Mouse (Mus musculus): Measurements from ENCODE around the gene Irf4. TPM values are rescaled to one million over a fixed set of nuclear protein-coding genes. Genes with fewer than 3 reads are reported as not detected.

The Irf4 gene
- total RNA-seq, 4 experiments from 2014 or later: 0.21 to 0.46 (median 0.34) TPM

DNA sequence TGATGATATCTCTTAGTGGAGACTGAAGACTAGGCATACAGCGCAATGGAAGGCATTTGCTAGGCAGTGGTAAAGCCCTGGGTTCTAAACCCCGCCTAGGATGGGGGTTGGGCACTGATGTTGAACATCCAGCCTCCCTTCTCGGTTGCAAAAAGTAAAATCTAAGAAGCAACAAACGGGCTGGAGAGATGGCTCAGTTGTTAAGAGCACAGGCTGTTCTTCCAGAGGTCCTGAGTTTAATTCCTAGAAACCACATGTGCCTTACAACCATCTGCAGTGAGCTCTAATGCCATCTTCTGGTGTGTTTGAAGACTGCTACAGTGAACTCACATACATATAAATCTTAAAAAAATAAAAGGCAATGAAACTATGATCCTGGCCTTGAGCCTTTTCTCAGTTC is 13.2 kb downstream of the Irf4 start:
- DNase-seq (ENCODE audit: low spot score in 2 of 2): no peak

DNA sequence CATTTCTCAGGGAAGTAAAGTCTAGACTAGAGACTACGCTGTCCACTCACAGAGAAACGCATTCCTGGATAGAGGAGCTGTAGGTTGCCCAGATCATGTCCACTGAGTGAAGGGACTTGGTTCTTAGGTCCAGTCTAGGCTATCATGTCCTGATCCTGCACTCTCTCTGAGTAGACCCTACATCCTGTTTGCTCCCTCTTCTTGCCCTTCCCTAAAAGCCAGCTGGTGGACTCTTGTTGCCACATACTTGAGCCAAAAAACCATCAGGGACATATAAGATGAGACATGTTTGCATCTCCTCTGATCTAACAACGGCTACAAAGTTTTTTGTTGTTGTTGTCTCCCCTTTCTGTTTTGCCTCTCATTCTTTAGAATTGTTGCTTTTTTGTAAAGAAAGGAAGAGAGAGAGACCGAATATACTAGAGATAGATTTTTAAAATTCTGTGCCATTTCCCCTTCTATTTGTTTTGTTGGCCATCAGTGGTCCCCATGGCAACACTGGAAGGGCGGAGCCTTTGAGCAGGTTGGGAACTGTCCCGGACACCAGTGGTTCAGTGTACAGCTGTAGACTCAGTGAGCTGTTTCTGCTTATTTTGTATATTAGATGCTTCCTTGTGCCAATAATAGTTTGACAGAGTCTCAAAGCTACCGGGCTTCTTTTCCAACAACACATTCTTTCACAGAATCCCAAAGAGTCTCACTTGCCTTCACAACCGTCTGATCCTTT is 15.2 kb downstream of the Irf4 start:
- DNase-seq (ENCODE audit: low spot score in 2 of 2): no peak

DNA sequence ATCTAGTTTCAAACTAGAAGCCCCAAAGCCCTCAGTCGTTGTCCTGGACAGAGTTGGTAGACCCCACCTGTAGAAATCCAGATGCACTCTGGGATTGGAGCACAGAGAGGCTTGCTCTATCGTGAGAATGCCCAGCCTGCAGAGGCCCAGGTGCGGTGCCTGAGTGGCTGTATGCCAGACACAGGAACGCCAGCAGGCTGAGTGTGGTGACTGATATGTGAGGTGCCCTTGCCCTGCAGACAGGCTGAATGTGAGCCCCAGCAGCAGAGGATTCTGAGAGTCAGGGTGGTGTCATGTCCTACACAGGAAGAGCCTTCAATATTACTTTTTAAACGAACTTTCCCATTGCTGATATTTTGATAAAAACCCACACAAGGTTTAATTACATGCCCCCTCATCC is 16.9 kb downstream of the Irf4 start:
- DNase-seq (ENCODE audit: low spot score in 2 of 2): no peak

DNA sequence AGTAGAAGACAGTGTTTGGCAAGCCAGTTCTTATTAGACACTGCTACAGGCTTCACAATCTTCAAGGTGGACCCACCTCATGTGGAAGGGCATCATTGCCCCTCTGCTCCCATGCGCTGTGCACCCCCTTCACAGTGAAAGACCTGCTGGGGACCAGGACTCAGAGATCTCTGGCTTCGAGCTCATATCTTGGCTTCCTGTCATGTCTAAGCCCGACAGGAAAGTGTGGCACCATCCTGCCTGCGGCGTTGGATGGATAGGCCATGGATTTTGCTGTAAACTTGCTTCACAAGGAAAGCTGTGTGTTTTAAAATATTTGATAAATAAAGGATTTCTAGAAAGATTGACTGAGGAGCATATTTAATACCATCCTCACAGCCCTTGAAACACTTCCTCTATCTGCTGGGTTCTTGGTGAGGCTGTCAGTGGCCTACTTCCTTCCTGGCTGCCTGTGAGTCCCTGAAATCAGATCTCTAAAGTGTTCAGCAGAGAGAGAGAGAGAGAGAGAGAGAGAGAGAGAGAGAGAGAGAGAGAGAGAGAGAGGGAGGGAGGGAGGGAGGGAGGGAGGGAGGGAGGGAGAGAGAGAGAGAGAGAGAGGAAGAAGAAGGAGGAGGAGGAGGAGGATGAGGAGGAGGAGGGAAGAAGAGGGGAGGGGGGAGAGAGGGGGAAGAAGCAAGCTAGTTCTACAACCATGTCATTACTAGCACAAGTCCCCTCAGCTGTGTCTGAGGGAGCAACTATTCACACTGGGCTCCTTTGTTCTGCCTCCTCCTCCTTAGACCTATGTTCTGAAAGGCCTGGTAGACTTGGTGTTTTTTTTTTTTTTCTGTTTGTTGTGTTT is 17.8 kb downstream of the Irf4 start:
- DNase-seq (ENCODE audit: low spot score in 2 of 2): no peak

DNA sequence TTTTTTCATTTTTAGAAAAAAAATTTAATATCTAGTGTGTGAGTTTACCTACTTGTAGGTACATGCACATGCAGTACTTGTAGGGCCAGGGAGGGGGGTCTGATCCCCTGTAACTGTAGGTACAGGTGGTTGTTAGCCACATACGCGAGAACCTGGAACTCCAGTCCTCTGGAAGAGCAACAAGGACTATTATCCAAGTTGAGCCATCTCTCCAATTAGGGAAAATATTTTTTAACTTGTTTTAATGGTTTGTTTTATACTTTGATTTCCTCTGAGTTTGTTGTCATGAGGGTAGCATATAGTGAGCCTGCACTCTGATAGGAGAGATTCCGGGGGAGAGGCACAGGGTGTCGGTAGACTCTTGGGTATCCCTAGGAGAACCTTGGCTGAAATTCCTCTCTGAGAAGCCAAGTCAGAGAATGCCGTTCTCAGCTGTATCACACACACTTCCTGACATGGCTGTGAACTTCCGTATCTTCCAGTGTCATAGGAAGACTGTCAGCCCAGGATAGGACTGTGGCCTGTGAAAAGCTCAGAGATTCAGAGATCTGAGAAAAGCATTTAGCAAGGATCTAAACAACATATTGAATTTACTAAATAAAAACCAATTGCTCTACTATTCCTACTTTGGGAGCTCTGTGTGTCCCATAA is 18.6 kb downstream of the Irf4 start:
- no peak for DNase-seq (ENCODE audit: low spot score in 2 of 2)

DNA sequence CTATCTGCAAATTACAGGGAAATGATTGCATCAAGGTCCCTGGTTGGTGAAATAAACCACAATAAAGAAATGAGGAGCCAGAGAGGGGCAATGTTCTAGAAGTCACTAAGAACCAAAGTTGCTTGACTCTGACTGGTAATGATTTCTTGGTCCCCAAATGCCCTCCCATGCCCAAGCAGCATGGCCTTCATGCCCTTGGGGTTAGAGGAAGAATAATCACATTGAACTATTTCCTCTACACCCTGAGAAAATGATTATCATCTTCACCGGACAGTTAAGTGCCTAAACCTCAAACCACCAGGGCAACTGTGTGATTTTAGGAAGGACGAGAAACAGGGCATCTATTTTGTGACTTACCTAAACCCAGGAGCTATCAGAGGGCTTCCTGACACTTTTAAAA is 27.0 kb downstream of the Irf4 start:
- no peak for DNase-seq (ENCODE audit: low spot score in 2 of 2)

DNA sequence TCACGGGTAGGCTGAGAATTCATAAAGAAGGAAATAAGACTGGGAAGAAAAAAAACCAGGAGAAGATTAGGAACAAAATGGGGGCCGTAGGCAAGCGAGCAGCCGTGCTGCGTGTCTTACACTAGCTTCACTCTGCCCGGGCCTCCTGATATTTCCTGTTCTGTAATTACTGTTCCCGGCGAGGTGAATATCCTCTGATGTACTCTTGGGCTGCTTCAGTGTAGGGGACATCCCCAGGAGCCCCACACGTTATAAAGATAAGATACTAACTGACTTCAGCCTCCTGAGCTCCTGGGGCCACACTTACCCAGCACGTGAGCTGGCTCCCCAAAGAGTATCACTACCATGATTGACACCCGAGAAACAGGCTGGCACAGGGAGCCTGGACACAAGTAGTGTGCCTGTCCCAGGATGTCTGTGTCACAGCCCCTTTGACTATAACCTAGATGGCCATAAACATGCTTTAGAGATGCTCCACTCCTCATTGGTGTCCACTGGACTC is 28.7 kb downstream of the Irf4 start:
- no peak for DNase-seq (ENCODE audit: low spot score in 2 of 2)

DNA sequence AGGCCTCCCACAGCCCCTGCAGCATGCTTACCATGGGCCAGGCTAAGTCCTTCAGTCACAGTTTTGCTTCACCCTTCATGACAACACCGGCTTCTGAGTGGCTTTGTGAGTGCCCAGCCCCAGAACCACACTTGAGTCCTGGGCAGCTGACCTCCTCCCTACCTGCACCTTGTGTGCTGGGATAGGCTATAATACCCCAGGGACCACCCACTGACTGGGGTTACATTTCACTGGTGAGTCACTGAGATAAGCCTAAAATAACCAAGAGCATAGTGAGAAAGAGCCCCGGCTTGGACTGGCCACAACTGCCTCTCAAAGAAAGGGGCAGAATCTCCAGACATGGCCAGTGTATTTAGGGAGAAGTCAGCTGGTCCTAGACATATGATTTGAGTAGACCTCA is 32.9 kb downstream of the Irf4 start:
- no peak for DNase-seq (ENCODE audit: low spot score in 2 of 2)

DNA sequence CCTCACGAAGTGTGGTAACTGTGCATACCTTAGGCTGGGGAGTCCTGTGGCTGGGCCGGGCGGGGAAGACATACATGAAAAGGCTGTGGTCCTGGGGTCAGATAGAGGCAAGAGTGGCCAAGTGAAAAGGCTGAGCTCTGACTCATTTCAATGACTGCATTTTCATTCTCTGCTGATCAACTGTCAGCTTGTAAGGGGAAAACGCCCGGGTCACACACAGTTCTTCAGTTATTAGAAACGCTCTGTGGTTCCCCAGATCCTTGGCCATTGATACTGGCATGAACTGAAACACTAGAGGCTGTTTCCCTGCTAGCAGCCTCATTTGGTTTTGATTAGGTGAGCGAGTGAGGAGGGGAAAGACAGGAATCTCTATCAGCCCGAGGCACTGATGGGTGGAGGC is 33.4 kb downstream of the Irf4 start:
- DNase-seq (ENCODE audit: low spot score in 2 of 2): no peak

DNA sequence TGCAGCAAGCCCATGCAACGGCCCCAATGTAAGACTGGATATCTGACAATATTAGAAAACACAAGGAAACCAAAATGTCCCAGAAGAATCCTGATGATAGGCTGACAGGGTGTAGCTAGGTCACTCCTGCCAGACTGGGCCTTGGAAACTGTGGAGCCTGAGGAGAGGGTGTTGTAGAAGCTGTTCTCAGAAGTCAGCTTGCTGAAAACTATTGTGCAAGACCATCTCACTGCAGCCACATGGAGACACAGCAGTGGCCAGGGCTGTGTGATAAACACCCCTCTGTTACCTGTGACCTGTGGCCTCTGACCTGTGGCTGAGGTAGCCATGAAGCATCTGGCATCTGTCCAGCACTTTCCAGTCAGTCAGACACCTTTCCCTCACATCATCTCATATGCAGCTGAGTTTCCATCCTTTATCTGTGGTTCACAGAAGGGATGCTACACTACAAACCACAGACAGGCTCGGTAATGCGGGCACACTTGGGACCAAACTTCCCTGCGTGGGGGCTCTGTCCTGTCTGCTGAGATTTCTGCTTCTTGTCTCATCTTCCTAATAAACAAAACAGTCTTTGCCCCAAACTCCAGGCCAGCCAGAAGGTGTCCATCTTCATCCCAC is 36.5 kb downstream of the Irf4 start:
- no peak for DNase-seq (ENCODE audit: low spot score in 2 of 2)

DNA sequence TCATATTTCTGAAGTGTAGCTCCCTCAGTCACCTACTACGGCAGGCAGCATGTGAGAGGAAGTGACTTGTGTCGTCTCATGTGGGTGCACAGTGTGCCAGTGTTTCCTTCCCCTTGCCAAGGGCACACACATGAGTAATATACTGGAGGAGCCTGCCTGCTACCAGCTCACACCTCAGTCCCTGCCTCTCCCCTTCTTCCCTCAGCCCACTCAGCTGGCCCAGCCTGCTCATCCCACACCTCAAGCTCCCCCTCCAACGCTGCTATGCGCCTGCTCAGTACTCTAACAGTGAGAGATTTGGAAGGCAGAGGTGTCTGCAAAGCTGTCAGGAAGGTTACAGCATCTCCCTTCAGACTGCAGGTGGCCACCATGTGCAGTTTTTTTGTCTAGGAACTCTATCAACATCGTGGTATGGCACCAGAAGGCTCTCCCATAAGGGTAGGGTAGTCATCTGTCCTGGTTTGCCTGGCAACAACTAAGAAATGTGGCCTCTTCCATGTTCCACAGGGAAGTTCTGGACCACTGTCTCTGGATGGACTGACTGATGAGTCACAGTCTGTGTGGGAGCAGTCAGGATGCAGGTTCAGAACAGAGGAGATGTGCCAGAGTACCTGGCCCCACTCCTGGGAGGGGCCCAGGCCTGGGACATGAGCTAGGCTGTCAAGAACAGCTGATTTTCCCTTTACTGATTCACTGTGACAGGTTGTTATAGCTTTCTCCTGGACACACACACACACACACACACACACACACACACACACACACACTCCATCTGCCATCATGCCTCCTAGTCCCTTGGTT is 37.4 kb downstream of the Irf4 start:
- peak; percentile 55 to 92 for DNase-seq (ENCODE audit: low spot score in 2 of 2)

DNA sequence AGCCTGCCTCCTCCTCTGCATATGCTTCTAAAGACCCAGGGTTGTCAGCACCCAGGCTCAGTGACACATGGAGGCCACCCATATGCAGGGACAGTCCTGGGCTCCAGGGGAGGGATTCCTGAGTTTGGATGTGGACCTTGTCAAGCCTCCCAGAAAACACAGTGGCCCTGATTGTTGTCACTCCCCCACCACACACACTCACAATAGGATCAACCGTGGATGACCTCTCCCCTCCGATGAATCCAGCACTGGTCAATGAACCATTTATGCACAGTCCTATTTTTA is 38.0 kb downstream of the Irf4 start:
- no peak for DNase-seq (ENCODE audit: low spot score in 2 of 2)

DNA sequence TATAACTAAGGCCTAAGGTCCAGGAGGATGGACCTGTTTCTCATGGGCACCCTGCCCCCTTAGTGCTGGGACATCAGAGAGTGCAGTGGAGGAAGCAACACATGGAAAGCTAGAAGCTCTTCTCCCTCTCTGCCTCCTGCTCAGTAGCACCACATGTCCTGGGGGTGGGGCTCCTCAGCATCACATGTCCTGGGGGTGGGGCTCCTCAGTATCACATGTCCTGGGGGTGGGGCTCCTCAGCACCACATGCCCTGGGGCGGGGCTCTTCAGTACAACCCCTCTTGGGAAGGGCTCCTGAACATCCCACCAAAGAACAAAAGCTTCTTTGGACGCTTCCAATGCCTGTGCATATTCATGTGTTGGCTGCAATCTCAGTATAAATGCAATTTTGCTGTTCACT is 38.5 kb downstream of the Irf4 start:
- DNase-seq (ENCODE audit: low spot score in 2 of 2): no peak

DNA sequence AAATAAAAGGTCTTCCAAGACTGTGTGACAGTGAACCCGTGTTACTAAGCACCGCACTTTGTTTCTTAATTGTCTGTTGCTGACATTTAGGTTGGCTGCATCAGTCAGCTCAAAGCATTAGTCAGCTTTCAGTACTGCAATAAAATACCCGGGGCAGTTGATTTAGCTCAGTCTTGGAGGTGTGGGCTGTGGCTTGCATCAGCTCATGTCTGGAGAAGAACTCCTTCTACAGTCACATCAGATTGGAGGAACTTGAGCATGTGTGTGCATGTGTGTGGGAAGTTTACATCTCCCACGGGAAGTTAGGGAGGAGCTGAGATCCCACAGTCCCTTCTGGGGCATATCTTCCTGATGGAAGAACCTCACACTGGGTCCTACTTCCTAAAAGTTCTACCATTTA is 38.9 kb downstream of the Irf4 start:
- DNase-seq (ENCODE audit: low spot score in 2 of 2): no peak

DNA sequence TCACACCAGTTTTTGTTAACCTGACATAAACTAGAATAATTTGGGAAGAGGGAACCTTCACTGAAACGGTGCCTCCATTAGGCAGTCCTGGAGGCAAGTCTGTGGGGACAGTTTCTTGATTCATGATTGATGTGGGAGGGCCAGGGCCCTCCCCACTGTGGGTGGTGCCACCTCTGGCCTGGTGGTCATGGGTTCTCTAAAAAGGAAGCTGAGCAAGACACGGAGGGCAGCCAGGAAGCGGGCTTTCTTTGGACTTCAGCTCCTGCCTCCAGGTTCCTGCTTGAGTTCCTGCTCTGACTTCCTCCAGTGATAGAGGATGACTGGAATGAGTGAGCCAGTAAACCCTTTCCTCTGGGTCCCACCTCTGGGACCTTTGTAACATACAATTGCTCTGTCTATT is 39.4 kb downstream of the Irf4 start:
- no peak for DNase-seq (ENCODE audit: low spot score in 2 of 2)

DNA sequence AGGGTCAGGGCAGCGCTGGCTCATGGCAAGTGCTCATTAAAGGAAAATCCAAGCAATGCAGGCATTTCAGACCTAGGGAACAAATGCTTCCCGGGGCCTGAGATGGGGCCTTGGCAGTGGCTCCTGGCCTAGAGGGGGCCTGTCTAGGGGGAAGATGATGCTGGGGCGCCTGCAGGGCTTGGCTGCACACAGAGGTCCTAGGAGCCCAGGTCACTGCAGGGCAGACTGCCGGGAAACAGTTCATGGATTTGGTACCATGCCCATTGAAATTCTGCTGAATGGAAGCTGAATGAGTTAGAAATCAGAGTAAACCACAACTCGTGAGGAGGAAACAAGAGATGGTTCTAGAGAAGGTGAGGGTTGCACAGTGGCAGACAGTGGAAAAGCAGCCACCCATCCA is 41.0 kb downstream of the Irf4 start:
- DNase-seq (ENCODE audit: low spot score in 2 of 2): no peak

DNA sequence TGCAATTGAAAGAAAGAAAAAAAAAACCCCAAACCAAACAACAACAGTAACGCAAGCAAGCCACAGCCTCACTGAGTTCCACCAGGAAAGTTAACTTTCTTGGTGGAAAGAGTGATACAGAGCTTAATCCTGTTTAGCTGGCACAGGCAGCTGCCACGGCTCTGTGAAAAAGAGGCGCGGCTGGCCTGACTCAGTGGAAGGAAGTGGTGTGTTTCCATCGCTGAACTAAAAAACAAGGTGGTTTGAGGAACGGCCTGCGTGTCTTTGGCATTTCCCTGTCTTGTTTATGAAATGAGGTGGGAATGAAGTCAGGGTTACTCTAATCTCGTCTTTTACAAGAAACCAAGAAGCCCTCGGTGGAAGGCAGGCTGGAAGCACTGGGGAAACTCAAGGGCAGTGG is 43.3 kb downstream of the Irf4 start:
- no peak for DNase-seq (ENCODE audit: low spot score in 2 of 2)

DNA sequence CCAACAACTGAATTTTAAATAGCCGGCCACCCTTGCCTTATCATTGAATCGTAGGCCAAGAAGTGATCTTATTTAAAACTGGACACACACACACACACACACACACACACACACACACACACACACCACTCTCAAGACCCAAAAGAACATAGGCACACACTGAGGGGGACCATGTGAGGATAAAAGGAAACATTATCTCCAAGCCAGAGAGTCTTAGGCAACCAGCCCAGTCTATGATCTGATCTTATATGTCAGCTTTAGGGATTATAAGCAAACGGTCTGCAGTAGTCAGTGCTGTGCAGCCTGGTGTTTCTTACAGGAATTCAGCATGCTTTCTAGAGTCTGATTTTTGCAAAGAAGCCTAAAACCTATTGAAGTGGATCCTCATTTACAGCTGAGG is 43.7 kb downstream of the Irf4 start:
- DNase-seq (ENCODE audit: low spot score in 2 of 2): no peak

DNA sequence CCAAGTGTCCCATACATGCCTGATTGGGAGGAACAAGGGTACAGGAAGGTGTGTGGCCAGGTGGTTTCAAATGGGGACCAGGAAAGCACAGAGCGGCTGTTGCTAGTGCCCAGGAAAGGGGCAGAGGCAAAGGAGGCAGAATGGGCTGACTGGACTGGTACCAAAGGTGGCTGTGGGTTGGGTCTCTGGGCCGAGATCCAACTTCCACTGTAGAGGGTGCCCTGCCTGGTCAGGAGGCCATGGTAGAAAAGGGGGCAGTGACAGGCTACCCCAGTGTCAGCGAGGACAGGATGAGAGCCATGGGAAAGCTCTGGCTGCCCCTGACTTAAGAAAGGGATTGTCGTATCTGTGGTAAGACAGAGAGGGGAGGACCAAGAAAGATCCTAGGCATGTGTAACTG is 44.2 kb downstream of the Irf4 start:
- DNase-seq (ENCODE audit: low spot score in 2 of 2): peak in 1 of 2 experiments; percentile 3

DNA sequence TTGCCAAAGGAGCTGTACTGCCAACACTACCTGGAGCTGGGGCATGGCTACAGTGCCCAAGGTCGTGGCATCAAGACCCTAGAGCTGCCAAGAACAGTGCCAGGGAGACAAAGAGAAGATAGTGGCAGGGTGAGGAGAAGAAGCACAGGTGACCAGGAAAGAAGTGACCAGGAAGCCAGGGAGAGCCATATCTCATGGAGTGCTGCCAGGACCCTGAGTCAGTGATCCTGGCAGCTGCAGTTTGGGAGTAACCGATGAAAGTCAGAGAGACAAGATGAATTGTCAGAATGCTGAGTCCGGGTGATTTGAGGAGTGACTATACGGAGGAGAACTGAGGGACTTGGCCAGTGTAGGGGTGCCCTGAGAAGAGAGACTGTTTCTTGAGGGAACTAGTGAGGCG is 44.6 kb downstream of the Irf4 start:
- peak in 1 of 2 experiments; percentile 4 for DNase-seq (ENCODE audit: low spot score in 2 of 2)

DNA sequence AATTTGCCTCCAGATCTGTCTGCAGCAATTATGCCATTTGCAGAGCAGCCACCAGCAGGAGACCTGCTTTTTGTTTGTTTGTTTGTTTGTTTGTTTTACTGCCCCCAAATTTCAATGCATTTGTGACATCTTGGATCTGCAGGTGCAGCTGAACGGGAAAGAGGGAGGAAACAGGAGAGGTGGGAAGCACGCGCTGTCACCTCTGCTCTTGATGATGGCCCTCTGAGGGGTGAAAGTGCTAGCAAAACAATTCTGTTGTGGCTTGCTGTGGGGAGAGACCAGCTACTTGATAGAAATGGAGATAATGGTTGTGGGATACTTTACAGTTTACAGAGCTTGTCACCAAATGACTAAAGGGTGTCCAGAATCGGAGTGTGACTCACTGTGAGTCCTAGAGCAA is 46.9 kb downstream of the Irf4 start:
- no peak for DNase-seq (ENCODE audit: low spot score in 2 of 2)
